Mouse (Mus musculus) C2C12 (cell line): ENCODE data around the gene Abcf1.

Source experiments
- CTCF ChIP-seq: IDR thresholded peaks from one replicate; pipeline ENCODE4 v1.5.1; 2011; ENCODE audit not compliant: control insufficient read depth, insufficient read depth, insufficient read length
- MAX ChIP-seq: IDR thresholded peaks from one replicate; pipeline ENCODE4 v1.6.1; 2011; ENCODE audit warnings: mild to moderate bottlenecking, control low read depth
- MYOD1 ChIP-seq: IDR thresholded peaks from one replicate; pipeline ENCODE4 v1.6.1; 2011; ENCODE audit warnings: low read depth; ENCODE audit not compliant: control insufficient read depth, insufficient read length

- TF ChIP-seq MYOD1 (no peak), MAX (no peak), CTCF (no peak)
These were observed 28.4 kb upstream of the Abcf1 start for GRCm38 (mm10) chr17:35997713-35998510.
